Mouse (Mus musculus): Measurements from ENCODE around the gene Trpm6.

DNA sequence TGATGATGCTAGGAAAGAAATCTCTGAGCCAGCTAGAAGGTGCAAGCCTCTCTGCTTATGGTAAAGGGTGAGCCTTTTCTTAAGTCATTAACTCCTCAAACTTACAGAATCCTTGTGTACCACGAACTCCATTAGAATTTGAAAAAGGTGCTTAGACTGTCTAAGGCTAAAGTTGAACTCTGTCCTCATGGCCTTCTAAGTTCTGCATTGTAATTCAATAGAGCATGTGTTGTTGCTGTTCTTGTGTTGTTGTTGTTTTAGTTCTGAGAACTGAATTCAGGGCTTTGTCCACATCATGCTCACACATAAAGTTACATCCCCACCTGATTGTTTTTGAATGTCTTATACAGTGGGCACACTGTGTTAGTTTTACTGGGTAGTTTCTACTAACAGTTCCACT, 49.9 kb downstream of the Trpm6 start:
- TF ChIP-seq CTCF (IDR thresholded peaks at IDR 0.05; ENCODE audit: insufficient read depth, low read depth, low read length) (no peak), POLR2A (IDR thresholded peaks at IDR 0.05; ENCODE audit: insufficient read depth, low read depth, low read length) (no peak)
